Mouse (Mus musculus): ENCODE results near the gene Kctd13. TPM values are rescaled to one million over a fixed set of nuclear protein-coding genes. Genes with fewer than 3 reads are reported as not detected.

The Kctd13 gene
- polyA plus RNA-seq, 1 experiment from 2014 or later, result 4.4 TPM

GRCm38 (mm10) chr7:126982054-126982453 is 53.4 kb downstream of the Kctd13 start:
- Histone ChIP-seq H3K4me1 (ENCODE audit: insufficient read depth) (peaks cover 20% of the 10 kb centered on the region), H3K9me3 (ENCODE audit: low read length) (no peaks in the 10 kb centered on the region), H3K27me3 (ENCODE audit: insufficient read depth, low read length) (no peaks in the 10 kb centered on the region), H3K36me3 (replicated peaks; ENCODE audit: insufficient read depth, low read length) (peaks cover 27% of the 10 kb centered on the region), H3K9ac (replicated peaks) (no peak overlapping the region), H3K4me2 (ENCODE audit: low read depth, low read length) (no peak overlapping the region), H3K4me3 (ENCODE audit: low read depth, low read length) (no peak overlapping the region), H3K27ac (ENCODE audit: low read depth) (no peak overlapping the region)
- peak; percentile 31; the same call in 1 of the 2 replicates for ATAC-seq
- TF ChIP-seq EP300 (IDR thresholded peaks at IDR 0.05; ENCODE audit: low read depth), result no peak
- no peak for TF ChIP-seq CTCF (IDR thresholded peaks at IDR 0.05; ENCODE audit: low read depth)
- no peak for DNase-seq
- 39% methylated on average over 4 of the region's 4 CpGs for whole genome bisulfite sequencing (ENCODE audit: insufficient replicate concordance)

DNA sequence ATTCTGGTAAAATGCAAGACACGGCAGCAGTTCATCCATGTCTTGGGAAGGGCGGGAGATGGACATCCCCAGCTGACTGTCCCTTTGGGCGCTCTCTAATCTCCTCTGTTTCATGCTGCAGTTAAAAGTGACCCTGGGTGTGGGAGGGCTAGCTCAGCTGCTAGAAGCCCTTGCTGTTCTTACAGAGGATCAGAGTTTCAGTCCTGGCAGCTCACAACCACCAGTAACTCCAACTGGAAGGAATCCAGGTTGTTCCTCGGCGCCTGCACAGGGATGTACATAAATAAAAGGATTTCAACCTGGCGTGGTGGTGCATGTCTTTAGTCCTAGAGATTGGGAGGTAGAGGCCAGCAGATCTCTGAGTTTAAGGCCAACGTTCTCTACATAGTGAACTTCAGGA is 54.4 kb downstream of the Kctd13 start:
- Histone ChIP-seq H3K9me3 (ENCODE audit: low read length) (no peaks in the 10 kb centered on the region), H3K4me3 (ENCODE audit: low read depth, low read length) (no peak overlapping the region), H3K36me3 (replicated peaks; ENCODE audit: insufficient read depth, low read length) (peaks cover 23% of the 10 kb centered on the region), H3K9ac (replicated peaks) (no peak overlapping the region), H3K4me1 (ENCODE audit: insufficient read depth) (peaks cover 11% of the 10 kb centered on the region), H3K27ac (ENCODE audit: low read depth) (no peak overlapping the region), H3K4me2 (ENCODE audit: low read depth, low read length) (no peak overlapping the region), H3K27me3 (ENCODE audit: insufficient read depth, low read length) (no peaks in the 10 kb centered on the region)
- DNase-seq (no peak), ATAC-seq (no peak)
- TF ChIP-seq CTCF (IDR thresholded peaks at IDR 0.05; ENCODE audit: low read depth), result no peak
- no peak for TF ChIP-seq EP300 (IDR thresholded peaks at IDR 0.05; ENCODE audit: low read depth)
- 81% methylated on average over 7 of the region's 7 CpGs for WGBS (ENCODE audit: insufficient replicate concordance)

GRCm38 (mm10) chr7:126984667-126985444 is 56.2 kb downstream of the Kctd13 start:
- no peak overlapping the region for H3K27ac ChIP-seq (ENCODE audit: low read depth)
- no peak overlapping the region for H3K9ac ChIP-seq (replicated peaks)
- no peaks in the 10 kb centered on the region for H3K9me3 ChIP-seq (ENCODE audit: low read length)
- DNase-seq (no peak), ATAC-seq (no peak)
- no peak overlapping the region for H3K4me3 ChIP-seq (ENCODE audit: low read depth, low read length)
- TF ChIP-seq CTCF (IDR thresholded peaks at IDR 0.05; ENCODE audit: low read depth) (no peak), EP300 (IDR thresholded peaks at IDR 0.05; ENCODE audit: low read depth) (no peak)
- peaks cover 8% of the 10 kb centered on the region; the same call in 1 of the 2 replicates for H3K4me1 ChIP-seq (ENCODE audit: insufficient read depth)
- 64% methylated on average over 10 of the region's 10 CpGs for WGBS (ENCODE audit: insufficient replicate concordance)
- no peak overlapping the region for H3K4me2 ChIP-seq (ENCODE audit: low read depth, low read length)
- peaks cover 23% of the 10 kb centered on the region for H3K36me3 ChIP-seq (replicated peaks; ENCODE audit: insufficient read depth, low read length)
- H3K27me3 ChIP-seq (ENCODE audit: insufficient read depth, low read length), result no peaks in the 10 kb centered on the region

DNA sequence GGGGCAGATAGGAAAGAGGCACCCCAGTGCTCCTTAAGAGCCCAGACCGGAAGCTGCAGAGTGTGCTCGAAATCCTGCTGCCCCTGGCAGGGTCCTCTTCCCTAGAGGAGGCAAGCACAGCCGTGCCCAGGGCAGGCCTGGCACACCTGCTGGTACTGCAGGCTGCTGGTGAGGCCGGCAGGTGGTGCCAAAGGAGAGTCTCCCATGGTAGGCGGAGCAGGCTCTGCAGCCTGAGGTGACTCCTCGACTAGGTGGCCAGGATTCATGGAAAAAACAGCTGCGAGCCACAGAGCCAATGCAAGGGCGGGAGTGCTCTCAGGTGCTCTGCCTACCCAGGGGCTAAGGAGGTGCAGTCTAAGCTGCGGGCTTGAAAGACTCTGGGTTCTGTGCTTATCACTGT is 57.6 kb downstream of the Kctd13 start:
- H3K27ac ChIP-seq (ENCODE audit: low read depth), result no peak overlapping the region
- WGBS (ENCODE audit: insufficient replicate concordance), result 52% methylated on average over 9 of the region's 9 CpGs
- TF ChIP-seq CTCF (IDR thresholded peaks at IDR 0.05; ENCODE audit: low read depth) (peak; percentile 62), EP300 (IDR thresholded peaks at IDR 0.05; ENCODE audit: low read depth) (no peak)
- H3K4me1 ChIP-seq (ENCODE audit: insufficient read depth), result peaks cover 8% of the 10 kb centered on the region; the same call in 1 of the 2 replicates
- H3K9me3 ChIP-seq (ENCODE audit: low read length), result no peaks in the 10 kb centered on the region
- ATAC-seq, result peak; percentile 38; the same call in 1 of the 2 replicates
- H3K4me3 ChIP-seq (ENCODE audit: low read depth, low read length), result no peak overlapping the region
- H3K27me3 ChIP-seq (ENCODE audit: insufficient read depth, low read length), result no peaks in the 10 kb centered on the region
- H3K4me2 ChIP-seq (ENCODE audit: low read depth, low read length), result no peak overlapping the region
- peak; percentile 49 for DNase-seq
- H3K36me3 ChIP-seq (replicated peaks; ENCODE audit: insufficient read depth, low read length), result peaks cover 17% of the 10 kb centered on the region
- H3K9ac ChIP-seq (replicated peaks), result no peak overlapping the region

DNA sequence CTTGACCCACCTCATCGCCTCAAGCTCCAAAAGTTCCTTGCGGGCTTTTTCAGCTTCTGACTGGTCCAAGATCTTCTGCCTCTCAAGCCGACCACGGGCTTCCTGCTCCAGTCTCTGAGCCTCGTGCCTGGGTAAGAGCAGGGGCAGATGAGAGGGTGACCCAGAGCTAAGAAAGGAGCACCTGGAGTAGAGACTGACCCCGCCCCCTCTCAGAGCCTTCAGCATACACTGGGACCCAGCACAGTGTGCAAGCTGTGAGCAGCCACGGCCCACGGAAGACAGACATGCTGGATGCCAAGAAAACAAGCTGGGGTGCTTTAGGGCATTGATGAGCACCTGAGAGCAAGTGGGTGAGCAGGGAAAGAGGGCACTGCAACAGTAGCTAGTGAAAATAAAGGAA is 60.1 kb downstream of the Kctd13 start:
- Histone ChIP-seq H3K9me3 (ENCODE audit: low read length) (no peaks in the 10 kb centered on the region), H3K4me2 (ENCODE audit: low read depth, low read length) (no peak overlapping the region), H3K4me3 (ENCODE audit: low read depth, low read length) (no peak overlapping the region), H3K27ac (ENCODE audit: low read depth) (no peak overlapping the region), H3K27me3 (ENCODE audit: insufficient read depth, low read length) (no peaks in the 10 kb centered on the region), H3K36me3 (replicated peaks; ENCODE audit: insufficient read depth, low read length) (peaks cover 24% of the 10 kb centered on the region), H3K4me1 (ENCODE audit: insufficient read depth) (no peaks in the 10 kb centered on the region), H3K9ac (replicated peaks) (no peak overlapping the region)
- TF ChIP-seq CTCF (IDR thresholded peaks at IDR 0.05; ENCODE audit: low read depth) (no peak), EP300 (IDR thresholded peaks at IDR 0.05; ENCODE audit: low read depth) (no peak)
- DNase-seq, result no peak
- ATAC-seq, result no peak
- 69% methylated on average over 8 of the region's 8 CpGs for WGBS (ENCODE audit: insufficient replicate concordance)

Other genes starting within 250 kb of the Kctd13 start
- 86.5 and 93.5 TPM in 2 replicates for gene Bola2, start 233.5 kb upstream of the Kctd13 start, polyA plus RNA-seq (2015; fragmentation: Nextera tagmentation; extraction: Ambion mirVana)
- 2.6 and 3.7 TPM in 2 replicates for gene Slx1b, start 233.1 kb upstream of the Kctd13 start, polyA plus RNA-seq (2015; fragmentation: Nextera tagmentation; extraction: Ambion mirVana)
- gene Coro1a, start 221.1 kb upstream of the Kctd13 start, polyA plus RNA-seq (2015; fragmentation: Nextera tagmentation; extraction: Ambion mirVana), result 121 and 130 TPM in 2 replicates
- 20.3 and 21.0 TPM in 2 replicates for gene Mapk3, start 169.3 kb upstream of the Kctd13 start, polyA plus RNA-seq (2015; fragmentation: Nextera tagmentation; extraction: Ambion mirVana)
- 0.77 and 1.6 TPM in 2 replicates for gene Gdpd3, start 162.5 kb upstream of the Kctd13 start, polyA plus RNA-seq (2015; fragmentation: Nextera tagmentation; extraction: Ambion mirVana)
- 65.0 and 74.7 TPM in 2 replicates for gene Ypel3, start 151.9 kb upstream of the Kctd13 start, polyA plus RNA-seq (2015; fragmentation: Nextera tagmentation; extraction: Ambion mirVana)
- gene Tbx6, start 147.4 kb upstream of the Kctd13 start, polyA plus RNA-seq (2015; fragmentation: Nextera tagmentation; extraction: Ambion mirVana), result 0.14 and 0.29 TPM in 2 replicates
- gene Ppp4c, start 136.4 kb upstream of the Kctd13 start, polyA plus RNA-seq (2015; fragmentation: Nextera tagmentation; extraction: Ambion mirVana), result 69.9 and 72.1 TPM in 2 replicates
- gene Fam57b, start 131.2 kb upstream of the Kctd13 start, polyA plus RNA-seq (2015; fragmentation: Nextera tagmentation; extraction: Ambion mirVana), result 0.06 and 0.09 TPM in 2 replicates
- gene 4930451I11Rik, start 97.2 kb upstream of the Kctd13 start, polyA plus RNA-seq (2015; fragmentation: Nextera tagmentation; extraction: Ambion mirVana), result not detected in 2 replicates
- not detected in 2 replicates for gene Doc2a, start 81.5 kb upstream of the Kctd13 start, polyA plus RNA-seq (2015; fragmentation: Nextera tagmentation; extraction: Ambion mirVana)
- gene Hirip3, start 66.9 kb upstream of the Kctd13 start, polyA plus RNA-seq (2015; fragmentation: Nextera tagmentation; extraction: Ambion mirVana), result 6.5 and 7.2 TPM in 2 replicates
- gene Ino80e, start 66.5 kb upstream of the Kctd13 start, polyA plus RNA-seq (2015; fragmentation: Nextera tagmentation; extraction: Ambion mirVana), result 17.2 and 20.6 TPM in 2 replicates
- 7.5 and 8.7 TPM in 2 replicates for gene Taok2, start 44.2 kb upstream of the Kctd13 start, polyA plus RNA-seq (2015; fragmentation: Nextera tagmentation; extraction: Ambion mirVana)
- gene Tmem219, start 6.0 kb upstream of the Kctd13 start, polyA plus RNA-seq (2015; fragmentation: Nextera tagmentation; extraction: Ambion mirVana), result 35.6 and 38.4 TPM in 2 replicates
- not detected in 2 replicates for gene Asphd1, start 20.7 kb downstream of the Kctd13 start, polyA plus RNA-seq (2015; fragmentation: Nextera tagmentation; extraction: Ambion mirVana)
- 0.09 and 0.43 TPM in 2 replicates for gene Sez6l2, start 21.7 kb downstream of the Kctd13 start, polyA plus RNA-seq (2015; fragmentation: Nextera tagmentation; extraction: Ambion mirVana)
- 33.2 and 37.4 TPM in 2 replicates for gene Cdipt, start 47.0 kb downstream of the Kctd13 start, polyA plus RNA-seq (2015; fragmentation: Nextera tagmentation; extraction: Ambion mirVana)
- 0.68 and 1.0 TPM in 2 replicates for gene Cdiptos, start 47.2 kb downstream of the Kctd13 start, polyA plus RNA-seq (2015; fragmentation: Nextera tagmentation; extraction: Ambion mirVana)
- gene Mvp, start 85.7 kb downstream of the Kctd13 start, polyA plus RNA-seq (2015; fragmentation: Nextera tagmentation; extraction: Ambion mirVana), result 10.5 and 10.9 TPM in 2 replicates
- gene Pagr1b, start 87.6 kb downstream of the Kctd13 start, polyA plus RNA-seq (2015; fragmentation: Nextera tagmentation; extraction: Ambion mirVana), result 0.26 TPM in 1 of 2 replicates, not detected in the other
- 12.2 and 13.8 TPM in 2 replicates for gene Pagr1a, start 88.5 kb downstream of the Kctd13 start, polyA plus RNA-seq (2015; fragmentation: Nextera tagmentation; extraction: Ambion mirVana)
- gene Gm42742, start 92.2 kb downstream of the Kctd13 start, polyA plus RNA-seq (2015; fragmentation: Nextera tagmentation; extraction: Ambion mirVana), result 4.5 and 7.8 TPM in 2 replicates
- 0.18 TPM in 1 of 2 replicates, not detected in the other for gene Prrt2, start 92.3 kb downstream of the Kctd13 start, polyA plus RNA-seq (2015; fragmentation: Nextera tagmentation; extraction: Ambion mirVana)
- 20.0 and 24.0 TPM in 2 replicates for gene Maz, start 98.2 kb downstream of the Kctd13 start, polyA plus RNA-seq (2015; fragmentation: Nextera tagmentation; extraction: Ambion mirVana)
- 45.4 and 47.4 TPM in 2 replicates for gene Kif22, start 113.6 kb downstream of the Kctd13 start, polyA plus RNA-seq (2015; fragmentation: Nextera tagmentation; extraction: Ambion mirVana)
- gene Zg16, start 158.4 kb downstream of the Kctd13 start, polyA plus RNA-seq (2015; fragmentation: Nextera tagmentation; extraction: Ambion mirVana), result 0.59 and 1.8 TPM in 2 replicates
- 7.6 and 8.1 TPM in 2 replicates for gene AI467606, start 162.5 kb downstream of the Kctd13 start, polyA plus RNA-seq (2015; fragmentation: Nextera tagmentation; extraction: Ambion mirVana)
- 148 and 151 TPM in 2 replicates for gene Qprt, start 193.3 kb downstream of the Kctd13 start, polyA plus RNA-seq (2015; fragmentation: Nextera tagmentation; extraction: Ambion mirVana)
- gene Spn, start 208.9 kb downstream of the Kctd13 start, polyA plus RNA-seq (2015; fragmentation: Nextera tagmentation; extraction: Ambion mirVana), result 4.9 and 5.6 TPM in 2 replicates